Mouse (Mus musculus) cerebellum, postnatal 14 days (tissue): ENCODE measurements around the gene D130052B06Rik.

ENCODE experiments used
- DNase-seq, 2 experiments: peaks; one replicate each; pipeline ENCODE4 v3.0.0; 2021; ENCODE audit warnings: mixed read lengths in 2 of 2

The D130052B06Rik gene

DNA sequence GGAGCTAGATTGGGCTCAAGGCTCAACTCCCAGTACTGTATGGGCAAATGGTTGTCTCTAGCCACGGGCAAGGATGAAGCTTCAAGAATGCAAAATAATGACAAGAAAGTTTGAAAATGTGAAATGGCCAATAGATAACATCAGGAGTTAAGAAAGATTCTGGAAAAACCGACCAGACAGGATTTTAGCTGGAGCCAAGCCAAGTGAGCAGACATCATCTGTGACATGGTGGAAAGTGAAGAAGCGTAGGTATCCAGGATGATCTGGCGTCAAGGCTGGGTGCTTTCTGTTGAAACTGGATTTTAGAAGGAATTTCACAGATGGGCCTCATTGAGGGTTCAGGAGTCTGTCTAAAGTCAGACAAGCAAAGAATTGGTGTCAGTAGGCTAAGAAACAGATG, at the start of gene D130052B06Rik:
Gene D130052B06Rik, plus strand, starts transcription at position 317 of the 400 bp plus-strand sequence.
- peak in 1 of 2 experiments; percentile 7 for DNase-seq

DNA sequence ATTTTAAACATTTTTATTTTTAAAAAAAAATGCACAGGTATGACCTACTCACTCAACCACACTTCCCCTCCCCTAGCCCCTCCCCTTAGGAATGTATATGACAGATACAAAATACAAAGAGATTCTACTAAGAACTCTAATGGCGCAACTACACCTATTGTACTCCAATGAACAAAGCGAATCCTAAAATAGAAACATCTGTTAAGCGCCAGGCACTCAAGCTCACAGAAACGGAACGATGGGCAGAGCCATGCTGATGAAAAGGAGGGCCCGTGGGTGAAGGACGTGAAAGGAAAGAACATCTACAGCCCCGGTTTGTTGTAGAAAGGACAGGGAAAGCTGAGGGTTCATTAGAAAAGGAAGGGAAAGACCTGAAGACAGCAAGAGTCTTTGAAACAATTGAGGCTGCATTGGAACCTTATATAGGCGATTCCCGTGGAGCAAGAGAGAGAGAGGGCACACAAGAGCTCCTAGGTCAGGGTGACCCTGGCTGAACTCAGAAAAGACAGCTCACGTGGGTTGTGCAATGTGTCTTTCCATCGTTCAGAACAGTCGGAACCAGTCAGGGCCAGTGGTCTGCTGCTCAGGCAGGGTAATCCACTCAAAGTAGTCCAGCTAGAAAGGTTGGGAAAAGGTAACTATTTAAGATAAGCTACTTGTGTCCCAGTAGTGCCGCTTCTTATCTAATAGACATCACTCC, 48.1 kb upstream of the D130052B06Rik start:
- no peak for DNase-seq

DNA sequence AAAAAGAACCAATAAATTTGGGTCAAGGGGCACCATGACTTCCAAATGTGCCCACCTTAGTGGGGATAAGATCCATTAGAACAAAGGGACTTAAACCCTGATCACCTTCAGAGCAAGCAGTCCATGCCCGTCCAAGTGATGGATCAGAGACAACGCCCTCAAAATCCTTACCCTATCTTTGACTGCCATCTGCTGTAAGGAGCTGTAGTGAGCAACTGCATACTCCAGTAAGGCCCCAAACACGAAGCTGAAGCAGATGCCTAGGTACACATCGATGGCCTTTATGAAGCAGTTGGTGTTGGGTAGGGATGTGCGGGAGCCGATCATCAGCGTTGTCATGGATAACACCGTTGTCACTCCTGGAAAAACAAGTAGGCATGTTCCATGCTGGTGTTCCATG, 45.0 kb upstream of the D130052B06Rik start:
- DNase-seq, result peak; percentile 48 to 55

GRCm38 (mm10) chr11:33563921-33564320, 35.2 kb upstream of the D130052B06Rik start:
- DNase-seq, result no peak

DNA sequence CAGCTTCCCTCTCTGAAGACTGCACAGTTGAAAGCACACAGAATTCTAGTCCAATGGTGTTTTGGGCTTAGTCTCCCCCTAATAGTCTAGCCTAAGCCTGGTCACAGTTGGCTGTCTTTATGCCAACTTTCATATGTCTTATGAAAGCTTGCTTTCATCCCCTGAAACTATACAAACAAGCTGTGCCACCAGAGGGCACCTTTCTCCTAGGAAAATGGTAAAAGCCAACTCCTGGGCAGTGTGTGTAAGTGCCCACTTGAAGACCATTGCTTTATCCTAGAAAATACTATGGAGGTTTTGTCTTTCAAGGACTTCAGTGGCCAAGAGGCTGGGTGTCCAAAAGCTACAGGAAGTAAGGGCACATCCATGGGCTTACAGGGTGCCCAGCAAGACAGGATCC, 28.7 kb upstream of the D130052B06Rik start:
- DNase-seq, result peak; percentile 33 to 48

GRCm38 (mm10) chr11:33574944-33575343, 24.2 kb upstream of the D130052B06Rik start:
- peak in 1 of 2 experiments; percentile 20 for DNase-seq

- no peak for DNase-seq
These were observed 20.2 kb upstream of the D130052B06Rik start, which contains the start of gene Gabrp for GRCm38 (mm10) chr11:33578859-33579258. Gabrp (minus strand) TSS chr11:33578959.

DNA sequence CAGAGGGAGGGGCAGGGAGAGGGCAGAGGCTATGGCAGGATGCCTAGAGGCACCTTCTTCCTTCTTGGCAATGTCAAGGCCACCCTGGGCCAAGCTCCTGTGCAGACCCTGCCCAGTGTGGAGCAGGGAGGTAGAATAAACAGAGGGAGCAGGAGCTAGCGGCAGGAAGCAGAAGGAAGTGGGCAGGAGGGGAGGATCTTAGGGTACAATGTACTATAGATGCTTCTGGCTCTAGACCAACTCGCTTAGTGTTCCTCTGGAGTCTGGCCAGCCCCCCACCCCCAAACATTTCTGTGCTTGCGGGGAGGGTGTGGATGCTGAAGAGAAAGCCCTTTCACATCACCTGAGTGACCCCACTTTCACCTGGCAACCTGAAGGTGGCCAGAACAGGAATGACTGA, 19.5 kb upstream of the D130052B06Rik start:
- no peak for DNase-seq

DNA sequence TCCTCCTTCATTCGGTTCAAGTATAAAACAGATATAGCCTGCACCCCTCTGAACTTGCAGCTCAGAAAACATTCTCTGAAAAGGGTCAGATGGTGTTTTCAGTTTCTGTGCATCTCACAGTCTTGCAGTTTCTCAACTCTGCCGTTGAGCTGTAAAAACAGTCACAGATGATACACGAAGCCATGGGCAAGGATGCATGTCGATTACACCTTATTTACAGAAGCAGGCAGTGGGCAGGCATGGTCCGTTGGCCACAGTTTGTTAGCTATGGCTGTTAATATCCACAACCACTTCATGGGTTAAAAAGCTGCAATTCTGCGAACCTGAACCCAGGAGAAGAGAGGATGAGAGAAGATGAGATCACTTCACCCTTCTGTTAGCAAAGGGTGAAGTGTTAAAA, 12.5 kb upstream of the D130052B06Rik start:
- DNase-seq, result no peak

- DNase-seq, result no peak
These were observed 8.3 kb upstream of the D130052B06Rik start for GRCm38 (mm10) chr11:33590771-33591170.

DNA sequence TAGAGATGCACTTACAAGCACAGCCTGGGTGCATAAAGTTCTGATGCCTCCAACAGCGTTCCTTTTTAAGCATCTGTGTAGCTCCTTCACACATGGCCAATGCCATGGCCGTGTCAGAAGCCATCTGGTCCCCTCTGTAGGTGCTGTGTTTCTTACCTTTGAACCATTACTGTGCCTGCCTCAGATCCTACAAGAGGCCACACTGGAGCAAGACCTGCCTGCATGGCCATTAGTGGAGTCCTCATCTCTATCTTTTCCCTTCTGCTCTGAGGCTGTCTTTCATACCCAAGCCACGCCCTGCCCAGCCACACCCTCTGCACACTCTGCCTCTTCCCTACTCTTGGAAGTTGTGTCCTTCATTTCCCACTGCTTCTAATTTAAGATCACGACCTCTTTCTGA, 6.3 kb upstream of the D130052B06Rik start:
- no peak for DNase-seq

GRCm38 (mm10) chr11:33596655-33597054, 2.4 kb upstream of the D130052B06Rik start:
- no peak for DNase-seq

DNA sequence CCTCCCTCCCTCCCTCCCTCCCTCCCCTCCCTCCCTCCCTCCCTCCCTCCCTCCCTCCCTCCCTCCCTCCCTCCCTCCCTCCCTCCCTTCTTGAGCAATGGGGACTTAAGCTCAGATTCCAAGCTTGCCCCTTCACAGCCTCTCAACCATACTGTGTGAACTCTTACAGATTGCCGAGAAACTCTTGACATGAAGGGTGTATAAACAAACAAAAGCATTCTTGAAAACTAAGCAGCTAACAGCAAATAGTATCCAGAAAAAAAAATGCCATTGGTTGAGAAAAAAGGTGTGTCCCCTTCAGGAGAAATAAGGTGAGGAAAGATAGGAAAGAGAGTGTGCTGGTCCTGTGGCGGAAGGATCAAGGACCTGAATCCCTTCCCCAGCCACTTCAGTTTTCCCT, 4.1 kb downstream of the D130052B06Rik start:
- no peak for DNase-seq

GRCm38 (mm10) chr11:33607784-33608183, 8.7 kb downstream of the D130052B06Rik start:
- DNase-seq, result no peak

- DNase-seq, result peak; percentile 84 to 88
These were observed 15.1 kb downstream of the D130052B06Rik start for GRCm38 (mm10) chr11:33614218-33614617.

- DNase-seq, result no peak
These were observed 28.1 kb downstream of the D130052B06Rik start for GRCm38 (mm10) chr11:33627136-33627742.

- DNase-seq, result no peak
These were observed 38.0 kb downstream of the D130052B06Rik start for GRCm38 (mm10) chr11:33637107-33637506.

DNA sequence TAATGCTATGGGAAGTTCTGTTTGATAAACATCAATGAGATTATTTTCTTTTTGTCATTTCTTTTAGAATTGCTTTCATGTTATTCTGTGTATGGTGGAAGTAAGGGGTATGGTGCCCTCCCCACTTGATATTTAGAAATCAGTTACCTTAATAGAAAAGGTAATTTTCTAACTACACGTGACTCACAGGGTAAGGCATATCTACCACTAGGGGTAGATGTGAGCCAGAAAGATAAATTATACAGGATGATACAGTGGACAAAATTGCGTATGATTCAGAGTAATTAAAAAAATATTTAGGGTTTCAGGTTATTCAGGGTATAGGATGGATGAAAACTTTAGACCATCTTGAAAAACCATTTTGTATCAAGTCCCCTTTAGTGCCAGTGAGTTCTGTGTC, 50.3 kb downstream of the D130052B06Rik start:
- no peak for DNase-seq

- no peak for DNase-seq
These were observed 55.4 kb downstream of the D130052B06Rik start for GRCm38 (mm10) chr11:33654485-33654884.

DNA sequence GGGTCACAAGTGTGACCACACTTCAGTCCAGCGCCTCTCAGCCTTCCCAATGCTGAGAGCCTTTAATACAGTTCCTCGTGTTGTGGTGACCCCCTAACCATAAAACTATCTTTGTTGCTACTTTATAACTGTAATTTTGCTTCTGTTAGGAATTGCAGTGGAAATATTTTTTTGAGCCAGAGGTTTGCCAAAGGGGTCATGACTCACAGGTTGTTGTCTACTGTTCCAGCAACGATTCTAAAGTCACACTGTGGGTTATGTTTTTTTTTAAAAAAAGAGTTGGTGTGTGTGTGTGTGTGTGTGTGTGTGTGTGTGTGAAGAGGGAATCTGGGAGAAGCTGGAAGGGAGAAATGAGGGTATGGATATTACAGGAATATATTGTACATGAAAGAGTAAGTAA, 56.1 kb downstream of the D130052B06Rik start:
- DNase-seq, result no peak

GRCm38 (mm10) chr11:33655861-33656593, 56.9 kb downstream of the D130052B06Rik start:
- no peak for DNase-seq

DNA sequence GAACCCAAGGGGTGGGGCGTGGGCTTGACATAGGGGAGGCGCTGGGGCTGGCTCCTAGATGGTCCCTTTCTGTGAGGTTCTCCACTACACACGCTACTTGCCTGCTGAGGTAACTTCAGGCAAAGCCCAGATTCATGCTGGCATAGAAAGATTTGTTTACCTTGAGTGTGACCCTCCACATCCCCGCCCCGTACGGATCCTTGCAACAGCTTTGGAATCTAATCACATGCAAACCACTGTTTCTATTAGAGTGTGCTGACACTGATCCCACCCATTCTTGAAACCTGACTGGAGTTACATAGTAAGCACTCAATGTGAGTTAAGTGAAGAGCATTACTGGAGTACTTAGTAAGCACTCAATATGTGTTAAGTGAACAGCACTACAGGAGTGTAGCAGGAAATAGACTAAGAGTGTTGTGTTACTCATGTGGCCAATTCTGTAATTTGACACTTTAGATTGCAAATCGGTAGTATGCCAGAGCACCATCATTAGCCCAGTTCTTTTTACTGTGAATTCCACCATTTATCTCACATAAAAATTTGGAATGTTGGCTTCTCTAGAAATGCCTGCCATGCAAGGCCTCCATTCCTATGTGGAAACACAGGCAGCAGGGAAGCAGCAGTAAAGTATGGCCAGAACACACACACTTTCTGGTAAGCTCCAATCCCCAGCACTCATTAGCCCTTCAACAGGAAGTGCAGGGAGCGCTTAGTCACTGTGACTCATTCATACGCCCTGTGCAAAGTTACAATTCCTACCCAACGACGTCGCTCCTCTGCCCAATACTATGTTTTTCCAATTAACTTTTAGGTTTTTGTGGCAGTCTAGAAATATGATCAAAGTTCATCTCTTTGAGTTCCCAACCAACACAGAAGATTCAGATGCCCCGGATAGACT, 61.2 kb downstream of the D130052B06Rik start:
- DNase-seq, result no peak

DNA sequence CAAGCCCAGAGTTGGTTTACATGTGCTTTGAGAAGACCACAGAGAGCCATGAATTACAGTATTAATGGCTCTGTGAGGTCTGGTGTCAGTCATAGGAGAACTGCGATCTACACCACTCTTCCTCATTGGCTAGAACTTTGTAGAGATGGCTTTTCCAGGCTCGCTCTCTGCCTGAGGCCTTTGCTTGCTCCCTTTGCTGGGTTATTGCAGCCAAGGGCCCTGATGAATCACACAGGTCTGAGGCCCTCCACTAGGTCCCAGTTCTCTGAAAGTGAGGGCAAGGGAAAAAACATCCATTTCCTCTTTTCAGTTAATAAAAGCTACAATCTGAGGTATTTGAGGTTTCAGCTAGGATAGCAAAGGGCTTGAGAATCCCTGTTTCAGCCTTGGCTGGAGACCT, 64.5 kb downstream of the D130052B06Rik start:
- DNase-seq, result no peak
